Mouse (Mus musculus): ENCODE data around the gene Tmem167. TPM values are rescaled to one million over a fixed set of nuclear protein-coding genes. Genes with fewer than 3 reads are reported as not detected.

Tmem167 gene
- polyA plus RNA-seq, 1 experiment from 2014 or later = 55.8 TPM

- H3K4me1 ChIP-seq = no peaks in the 10 kb centered on the region
- WGBS = 32% methylated on average over 1 of the region's 1 CpGs
- H3K4me2 ChIP-seq = no peak overlapping the region
- H3K4me3 ChIP-seq (replicated peaks) = no peak overlapping the region
- no peaks in the 10 kb centered on the region for H3K27me3 ChIP-seq (replicated peaks)
- no peaks in the 10 kb centered on the region for H3K36me3 ChIP-seq
- H3K27ac ChIP-seq = no peak overlapping the region
- H3K9ac ChIP-seq = no peak overlapping the region
- no peak for ATAC-seq (ENCODE audit: insufficient read depth, low FRiP score, low read depth)
- H3K9me3 ChIP-seq = no peaks in the 10 kb centered on the region
Measured at GRCm38 (mm10) chr13:90188021-90188420, 99.1 kb downstream of the Tmem167 start.

GRCm38 (mm10) chr13:90191794-90192193 is 102.9 kb downstream of the Tmem167 start:
- Histone ChIP-seq H3K4me3 (replicated peaks) (no peak overlapping the region), H3K36me3 (no peaks in the 10 kb centered on the region), H3K4me2 (no peak overlapping the region), H3K4me1 (no peaks in the 10 kb centered on the region), H3K9me3 (no peaks in the 10 kb centered on the region), H3K27me3 (replicated peaks) (no peaks in the 10 kb centered on the region), H3K27ac (no peak overlapping the region), H3K9ac (no peak overlapping the region)
- 49% methylated on average over 6 of the region's 6 CpGs for WGBS
- no peak for ATAC-seq (ENCODE audit: insufficient read depth, low FRiP score, low read depth)

Other genes with a start within 250 kb of the Tmem167 start
- 11.1 and 12.6 TPM in 2 replicates for gene Xrcc4, start 485 bp downstream of the Tmem167 start, polyA plus RNA-seq (2015; fragmentation: Nextera tagmentation; extraction: Ambion mirVana)

All from stomach, embryonic 15.5 days (tissue).